Mouse (Mus musculus): ENCODE results near the gene Polr3gl. TPM values are rescaled to one million over a fixed set of nuclear protein-coding genes. Genes with fewer than 3 reads are reported as not detected.

Polr3gl gene
- polyA plus RNA-seq, 1 experiment from 2014 or later, result 40.2 TPM

- Histone ChIP-seq H3K4me2 (peak within 1 kb of the TSS; percentile 90), H3K27ac (peak within 1 kb of the TSS; percentile 59)
These were observed 2.3 kb upstream of the Polr3gl start, which contains the start of gene Ankrd34a for GRCm38 (mm10) chr3:96596228-96596707. Gene Ankrd34a (plus strand): TSS chr3:96596636.

GRCm38 (mm10) chr3:96595661-96596060, 1.7 kb upstream of the Polr3gl start:
- no peak for ATAC-seq
- no peaks in the 10 kb centered on the region for H3K9me3 ChIP-seq (replicated peaks)
- H3K4me2 ChIP-seq, result peak overlapping the region; percentile 90
- H3K4me3 ChIP-seq, result peak overlapping the region; percentile 47; the same call in 1 of the 2 replicates
- no peaks in the 10 kb centered on the region for H3K36me3 ChIP-seq (ENCODE audit: poor library complexity, severe bottlenecking)
- peaks cover 64% of the 10 kb centered on the region for H3K4me1 ChIP-seq
- peak overlapping the region; percentile 74; the same call in 1 of the 2 replicates for H3K9ac ChIP-seq
- peaks cover 13% of the 10 kb centered on the region; the same call in 1 of the 2 replicates for H3K27me3 ChIP-seq
- H3K27ac ChIP-seq, result peak overlapping the region; percentile 59
- WGBS, result 22% methylated on average over 6 of the region's 6 CpGs

More at GRCm38 (mm10) chr3:96596228-96596707, 2.3 kb upstream of the Polr3gl start, which contains the start of gene Ankrd34a:
- peaks cover 13% of the 10 kb centered on the region; the same call in 1 of the 2 replicates for H3K27me3 ChIP-seq
- peak within 1 kb of the TSS; percentile 74 for H3K9ac ChIP-seq
- no peaks in the 10 kb centered on the region for H3K36me3 ChIP-seq (ENCODE audit: poor library complexity, severe bottlenecking)
- H3K9me3 ChIP-seq (replicated peaks), result no peaks in the 10 kb centered on the region
- peaks cover 65% of the 10 kb centered on the region for H3K4me1 ChIP-seq
- WGBS, result 2% methylated on average over 18 of the region's 23 CpGs
- no peak for ATAC-seq
- H3K4me3 ChIP-seq, result peak within 1 kb of the TSS; percentile 47

DNA sequence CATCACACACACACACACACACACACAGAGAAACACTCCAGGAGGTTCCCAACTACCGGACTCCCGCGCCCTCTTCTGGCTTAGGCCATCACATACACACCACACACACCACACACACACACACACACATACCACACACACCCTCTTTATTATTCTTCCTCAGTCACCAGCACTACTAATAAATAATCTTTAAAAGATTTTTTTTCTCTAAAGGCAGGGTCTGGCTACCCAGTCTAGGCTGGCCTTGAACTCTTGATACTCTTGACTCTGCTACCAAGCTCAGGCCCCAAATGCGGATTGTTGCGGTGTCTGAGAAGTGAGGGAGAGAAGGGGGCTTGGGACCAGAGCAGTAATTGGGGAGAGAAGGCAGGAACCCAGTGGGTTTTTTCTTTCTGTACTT, 870 bp upstream of the Polr3gl start:
- no peak for ATAC-seq
- Histone ChIP-seq H3K9me3 (replicated peaks) (no peaks in the 10 kb centered on the region), H3K9ac (no peak overlapping the region), H3K27me3 (peaks cover 13% of the 10 kb centered on the region; the same call in 1 of the 2 replicates), H3K4me3 (no peak overlapping the region), H3K4me2 (no peak overlapping the region), H3K36me3 (ENCODE audit: poor library complexity, severe bottlenecking) (0 out of 2 replicates have a peak, but pooled peaks cover 4% of the 10 kb centered on the region), H3K27ac (no peak overlapping the region), H3K4me1 (peaks cover 56% of the 10 kb centered on the region)
- 84% methylated on average over 5 of the region's 5 CpGs for WGBS

DNA sequence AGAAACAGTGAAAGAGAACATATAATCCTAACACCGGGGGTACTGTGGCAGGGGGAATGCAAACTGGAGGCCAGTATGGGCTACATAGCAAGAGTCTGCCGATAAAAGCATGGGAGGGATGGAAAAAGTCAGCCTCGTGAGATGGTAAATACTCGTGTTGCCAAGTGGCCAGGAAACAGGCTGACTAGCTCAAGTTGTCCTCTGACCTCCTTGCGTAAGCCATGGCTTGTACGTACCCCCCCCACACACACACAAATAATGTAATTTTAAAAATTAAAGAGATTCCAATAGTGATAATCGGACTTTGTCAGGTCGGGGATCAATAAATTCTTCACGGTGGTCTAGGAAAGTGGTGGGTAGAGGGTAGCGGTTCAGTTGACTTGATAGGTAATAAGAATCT, 607 bp downstream of the Polr3gl start:
- Histone ChIP-seq H3K27me3 (peaks cover 13% of the 10 kb centered on the region; the same call in 1 of the 2 replicates), H3K4me1 (peaks cover 46% of the 10 kb centered on the region), H3K9me3 (replicated peaks) (no peaks in the 10 kb centered on the region), H3K4me3 (peak overlapping the region; percentile 63), H3K36me3 (ENCODE audit: poor library complexity, severe bottlenecking) (0 out of 2 replicates have a peak, but pooled peaks cover 4% of the 10 kb centered on the region), H3K4me2 (peak overlapping the region; percentile 88), H3K27ac (peak overlapping the region; percentile 80; the same call in 1 of the 2 replicates), H3K9ac (peak overlapping the region; percentile 70)
- no peak for ATAC-seq
- under 1% methylated on average over 10 of the region's 10 CpGs for WGBS

DNA sequence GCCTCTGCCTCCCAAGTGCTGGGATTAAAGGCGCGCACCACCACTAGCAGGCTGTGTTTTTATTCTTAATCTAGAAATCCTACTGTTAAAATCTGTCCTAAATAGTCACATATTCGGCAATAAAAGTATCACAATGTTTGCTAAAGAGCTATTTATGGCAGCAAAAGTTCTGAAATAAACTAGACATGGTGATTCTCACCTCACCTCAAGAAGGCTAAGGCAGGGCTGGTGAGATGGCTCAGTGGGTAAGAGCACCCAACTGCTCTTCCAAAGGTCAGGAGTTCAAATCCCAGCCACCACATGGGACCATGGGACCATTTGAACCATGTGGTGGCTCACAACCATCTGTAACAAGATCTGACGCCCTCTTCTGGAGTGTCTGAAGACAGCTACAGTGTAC, 3.3 kb downstream of the Polr3gl start:
- Histone ChIP-seq H3K9me3 (replicated peaks) (no peaks in the 10 kb centered on the region), H3K27me3 (peaks cover 6% of the 10 kb centered on the region; the same call in 1 of the 2 replicates), H3K4me2 (no peak overlapping the region), H3K4me1 (peaks cover 19% of the 10 kb centered on the region), H3K9ac (no peak overlapping the region), H3K4me3 (no peak overlapping the region), H3K27ac (no peak overlapping the region), H3K36me3 (ENCODE audit: poor library complexity, severe bottlenecking) (0 out of 2 replicates have a peak, but pooled peaks cover 4% of the 10 kb centered on the region)
- no peak for ATAC-seq
- WGBS, result 79% methylated on average over 4 of the region's 4 CpGs

GRCm38 (mm10) chr3:96583386-96583785, 10.6 kb downstream of the Polr3gl start:
- H3K9me3 ChIP-seq (replicated peaks), result no peaks in the 10 kb centered on the region
- peaks cover 6% of the 10 kb centered on the region for H3K36me3 ChIP-seq (ENCODE audit: poor library complexity, severe bottlenecking)
- H3K9ac ChIP-seq, result no peak overlapping the region
- WGBS, result 95% methylated on average over 5 of the region's 5 CpGs
- no peak overlapping the region for H3K4me3 ChIP-seq
- ATAC-seq, result no peak
- H3K27me3 ChIP-seq, result 0 out of 2 replicates have a peak, but pooled peaks cover 4% of the 10 kb centered on the region
- peaks cover 4% of the 10 kb centered on the region for H3K4me1 ChIP-seq
- H3K4me2 ChIP-seq, result no peak overlapping the region
- H3K27ac ChIP-seq, result no peak overlapping the region

DNA sequence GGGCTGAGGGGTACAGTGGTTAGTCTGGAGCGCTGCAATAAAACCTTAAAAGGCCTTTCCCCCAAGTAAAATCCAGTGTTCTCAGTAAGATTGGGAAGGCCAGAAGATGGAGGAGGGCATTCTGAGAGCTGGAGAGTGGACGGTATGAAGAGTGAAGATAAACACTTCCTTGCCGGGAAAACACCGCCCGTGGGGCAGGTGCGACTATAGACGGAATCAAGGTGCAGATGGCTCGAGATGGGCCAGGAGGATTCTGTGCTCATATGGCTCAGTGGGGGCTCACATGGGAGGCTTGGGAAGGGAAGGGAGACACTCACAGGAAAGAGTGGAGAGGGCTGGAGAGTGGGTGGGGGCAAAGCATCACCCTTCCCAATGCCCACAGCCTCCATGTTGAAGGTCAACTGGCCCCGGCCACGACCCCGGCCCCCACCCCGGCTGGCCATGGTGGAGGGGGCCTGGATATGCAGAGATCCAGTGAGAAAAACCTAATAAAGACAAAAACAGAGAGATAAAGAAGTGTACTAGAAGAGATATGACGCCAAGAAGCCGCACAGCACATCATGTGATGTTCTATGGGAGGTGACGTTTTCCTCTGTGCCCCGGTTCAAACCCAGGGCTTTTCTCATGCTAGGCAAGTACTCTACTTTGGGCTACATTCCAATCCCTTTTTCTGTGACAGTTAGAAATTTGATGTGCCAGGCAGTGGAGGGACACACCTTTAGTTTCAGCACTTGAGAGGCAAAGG, 12.0 kb downstream of the Polr3gl start:
- Histone ChIP-seq H3K27me3 (0 out of 2 replicates have a peak, but pooled peaks cover 4% of the 10 kb centered on the region), H3K27ac (no peak overlapping the region), H3K9ac (0 out of 2 replicates have a peak overlapping the region, but pooled peaks have one; percentile 12), H3K4me1 (peaks cover 10% of the 10 kb centered on the region), H3K4me3 (no peak overlapping the region), H3K9me3 (replicated peaks) (no peaks in the 10 kb centered on the region), H3K36me3 (ENCODE audit: poor library complexity, severe bottlenecking) (peaks cover 6% of the 10 kb centered on the region), H3K4me2 (no peak overlapping the region)
- 82% methylated on average over 16 of the region's 16 CpGs for WGBS
- ATAC-seq, result no peak

DNA sequence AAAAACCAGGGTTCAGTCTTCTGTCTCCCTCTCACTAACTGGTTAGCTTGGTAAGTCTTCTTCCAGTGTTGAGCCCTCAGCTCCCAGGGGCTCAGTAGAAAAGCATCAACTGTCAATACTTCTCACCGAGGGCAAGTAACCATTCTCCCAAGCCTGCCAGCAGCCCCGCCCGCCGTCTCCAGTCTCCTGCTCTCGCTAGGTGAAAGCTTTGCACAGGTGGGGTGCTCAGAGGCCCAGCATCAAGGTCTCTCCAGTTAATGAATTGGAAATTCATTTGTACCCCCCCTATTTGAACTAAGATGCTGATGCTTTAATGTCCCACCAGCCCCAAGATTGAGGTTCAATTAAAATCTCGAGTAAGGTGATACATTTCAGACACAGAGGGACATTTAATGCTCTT, 12.8 kb downstream of the Polr3gl start:
- ATAC-seq, result no peak
- no peak overlapping the region for H3K4me3 ChIP-seq
- H3K27ac ChIP-seq, result no peak overlapping the region
- peaks cover 6% of the 10 kb centered on the region for H3K36me3 ChIP-seq (ENCODE audit: poor library complexity, severe bottlenecking)
- WGBS, result 45% methylated on average over 6 of the region's 6 CpGs
- 0 out of 2 replicates have a peak, but pooled peaks cover 4% of the 10 kb centered on the region for H3K27me3 ChIP-seq
- H3K9me3 ChIP-seq (replicated peaks), result no peaks in the 10 kb centered on the region
- no peak overlapping the region for H3K4me2 ChIP-seq
- peaks cover 18% of the 10 kb centered on the region for H3K4me1 ChIP-seq
- H3K9ac ChIP-seq, result no peak overlapping the region

GRCm38 (mm10) chr3:96579885-96580454, 14.0 kb downstream of the Polr3gl start:
- Histone ChIP-seq H3K9ac (peak overlapping the region; percentile 60), H3K27me3 (0 out of 2 replicates have a peak, but pooled peaks cover 4% of the 10 kb centered on the region), H3K36me3 (ENCODE audit: poor library complexity, severe bottlenecking) (peaks cover 6% of the 10 kb centered on the region), H3K4me3 (peak overlapping the region; percentile 30), H3K27ac (no peak overlapping the region), H3K4me1 (peaks cover 19% of the 10 kb centered on the region), H3K4me2 (peak overlapping the region; percentile 59), H3K9me3 (replicated peaks) (no peaks in the 10 kb centered on the region)
- 12% methylated on average over 16 of the region's 16 CpGs for WGBS
- peak; percentile 84 for ATAC-seq

DNA sequence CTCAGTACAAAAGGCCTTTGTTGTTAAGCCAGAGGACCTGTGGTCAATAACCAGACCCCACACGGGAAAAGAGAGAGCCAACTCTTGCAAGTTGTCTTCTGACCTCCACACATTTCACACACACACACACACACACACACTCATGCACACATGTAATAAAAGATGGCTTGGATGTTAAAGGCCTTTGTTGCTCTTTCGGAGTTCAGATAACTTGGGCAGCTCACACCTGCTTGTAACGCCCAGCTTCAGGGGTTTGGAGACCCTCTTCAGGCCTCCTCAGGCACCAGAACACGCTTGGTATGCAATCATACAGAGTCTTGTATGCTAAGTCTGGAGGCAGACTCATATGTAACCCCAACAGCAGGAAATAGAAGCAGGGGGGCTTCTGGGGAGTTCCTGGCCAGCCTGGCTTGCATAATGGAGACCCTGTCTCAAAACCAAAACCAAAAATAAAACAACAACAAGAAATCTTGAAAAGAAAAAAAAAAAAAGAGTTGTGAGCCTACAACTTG, 14.7 kb downstream of the Polr3gl start:
- H3K27ac ChIP-seq, result no peak overlapping the region
- H3K36me3 ChIP-seq (ENCODE audit: poor library complexity, severe bottlenecking), result peaks cover 6% of the 10 kb centered on the region
- no peak overlapping the region for H3K4me2 ChIP-seq
- H3K4me3 ChIP-seq, result no peak overlapping the region
- no peak for ATAC-seq
- no peak overlapping the region for H3K9ac ChIP-seq
- no peaks in the 10 kb centered on the region for H3K9me3 ChIP-seq (replicated peaks)
- peaks cover 19% of the 10 kb centered on the region for H3K4me1 ChIP-seq
- H3K27me3 ChIP-seq, result 0 out of 2 replicates have a peak, but pooled peaks cover 4% of the 10 kb centered on the region
- WGBS, result 70% methylated on average over 4 of the region's 4 CpGs

GRCm38 (mm10) chr3:96578561-96579238, 15.3 kb downstream of the Polr3gl start:
- no peak overlapping the region for H3K9ac ChIP-seq
- 0 out of 2 replicates have a peak, but pooled peaks cover 4% of the 10 kb centered on the region for H3K27me3 ChIP-seq
- WGBS, result 78% methylated on average over 12 of the region's 12 CpGs
- H3K36me3 ChIP-seq (ENCODE audit: poor library complexity, severe bottlenecking), result peaks cover 6% of the 10 kb centered on the region
- H3K4me3 ChIP-seq, result no peak overlapping the region
- H3K27ac ChIP-seq, result no peak overlapping the region
- H3K4me2 ChIP-seq, result no peak overlapping the region
- peaks cover 19% of the 10 kb centered on the region for H3K4me1 ChIP-seq
- H3K9me3 ChIP-seq (replicated peaks), result no peaks in the 10 kb centered on the region
- no peak for ATAC-seq

All from forebrain, embryonic 13.5 days (tissue).